Mouse (Mus musculus): ENCODE data around the gene Tango6. TPM values are rescaled to one million over a fixed set of nuclear protein-coding genes. Genes with fewer than 3 reads are reported as not detected.

Tango6 gene
- total and polyA plus RNA-seq, 2 experiments from 2014 or later, result 4.0 to 7.1 TPM

DNA sequence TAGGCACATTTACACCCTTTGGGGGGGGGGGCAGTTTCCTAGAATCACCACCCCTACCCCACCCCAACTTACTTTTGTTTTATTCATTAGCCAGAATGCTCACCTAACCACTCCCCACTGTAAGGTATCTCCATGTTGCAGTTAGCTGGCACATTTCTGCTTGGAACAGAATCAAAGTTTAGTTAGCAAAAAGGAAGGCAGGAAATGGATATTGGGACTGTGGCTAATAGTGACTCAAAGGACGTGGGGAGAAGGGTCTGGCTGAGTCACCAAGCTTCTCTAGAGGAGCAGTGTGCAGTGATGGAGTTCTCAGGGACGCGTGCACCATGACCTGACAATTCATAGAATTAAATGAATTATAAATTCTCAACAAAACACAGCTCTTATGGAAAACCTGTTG, 136.7 kb downstream of the Tango6 start:
- TF ChIP-seq CTCF (IDR thresholded peaks at IDR 0.05; ENCODE audit: low read depth), result no peak
- WGBS, result 85% methylated on average over 3 of the region's 3 CpGs

DNA sequence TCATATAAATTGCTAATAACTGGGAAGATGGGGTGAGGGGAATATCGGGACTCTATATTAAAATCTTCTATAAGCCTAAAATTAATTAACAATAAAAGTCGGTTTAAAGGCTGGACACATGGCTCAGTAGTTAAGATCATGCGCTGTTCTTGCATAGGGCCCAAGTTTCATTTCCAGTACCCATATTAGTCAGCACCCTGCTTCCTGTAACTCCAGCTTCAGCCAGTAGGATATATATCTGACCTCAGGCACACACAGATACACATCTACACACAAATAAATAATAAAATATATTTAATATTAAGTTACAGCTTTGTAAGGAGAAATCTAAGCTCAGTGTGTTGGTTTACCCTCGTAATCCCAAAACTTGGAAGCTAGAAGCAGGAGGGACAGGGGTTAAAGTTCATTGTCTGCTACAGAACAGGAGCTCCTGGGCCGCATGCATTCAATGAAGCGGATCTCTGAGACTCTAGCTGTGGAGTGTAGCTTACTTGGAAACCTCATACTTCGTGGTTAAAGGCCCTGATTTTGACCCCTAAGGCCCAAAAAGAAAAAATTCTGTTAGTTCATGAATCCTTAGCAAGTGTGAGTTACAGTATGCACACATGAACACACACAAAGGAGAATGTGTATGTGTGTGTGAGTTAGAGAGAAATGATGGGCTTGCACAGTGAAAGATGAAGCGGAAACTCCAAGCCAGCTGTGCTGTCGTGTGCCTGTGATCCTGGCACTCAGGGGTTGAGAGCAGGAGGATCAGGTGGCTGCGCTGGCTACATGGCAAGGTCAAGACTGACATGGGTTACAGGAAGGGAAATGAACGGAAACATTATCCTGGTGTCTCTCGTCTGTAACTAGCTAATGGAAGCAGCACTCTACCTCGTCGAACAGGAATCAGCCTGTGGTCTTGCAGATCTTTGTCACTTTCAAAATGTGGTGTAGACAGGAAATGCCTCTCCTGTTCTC, 138.0 kb downstream of the Tango6 start:
- ATAC-seq (no peak), DNase-seq (ENCODE audit: low spot score) (no peak)
- Histone ChIP-seq H3K36me3 (ENCODE audit: insufficient read depth, low read length) (no peaks in the 10 kb centered on the region), H3K9ac (replicated peaks; ENCODE audit: low read length) (no peak overlapping the region), H3K9me3 (ENCODE audit: low read length) (no peaks in the 10 kb centered on the region), H3K4me2 (ENCODE audit: low read depth, low read length) (no peak overlapping the region), H3K27ac (no peak overlapping the region), H3K4me1 (ENCODE audit: insufficient read depth, low read length) (no peaks in the 10 kb centered on the region), H3K4me3 (ENCODE audit: low read length) (no peak overlapping the region), H3K27me3 (ENCODE audit: insufficient read depth, low read length) (no peaks in the 10 kb centered on the region)
- TF ChIP-seq CTCF (IDR thresholded peaks at IDR 0.05; ENCODE audit: low read depth), result no peak
- 81% methylated on average over 14 of the region's 14 CpGs for WGBS

More for the DNA sequence above, 136.7 kb downstream of the Tango6 start:
- Histone ChIP-seq H3K9ac (replicated peaks; ENCODE audit: low read length) (no peak overlapping the region), H3K9me3 (ENCODE audit: low read length) (no peaks in the 10 kb centered on the region), H3K4me3 (ENCODE audit: low read length) (no peak overlapping the region), H3K4me2 (ENCODE audit: low read depth, low read length) (no peak overlapping the region), H3K27ac (no peak overlapping the region), H3K4me1 (ENCODE audit: insufficient read depth, low read length) (no peaks in the 10 kb centered on the region), H3K36me3 (ENCODE audit: insufficient read depth, low read length) (no peaks in the 10 kb centered on the region), H3K27me3 (ENCODE audit: insufficient read depth, low read length) (no peaks in the 10 kb centered on the region)
- no peak for ATAC-seq
- DNase-seq (ENCODE audit: low spot score), result no peak

DNA sequence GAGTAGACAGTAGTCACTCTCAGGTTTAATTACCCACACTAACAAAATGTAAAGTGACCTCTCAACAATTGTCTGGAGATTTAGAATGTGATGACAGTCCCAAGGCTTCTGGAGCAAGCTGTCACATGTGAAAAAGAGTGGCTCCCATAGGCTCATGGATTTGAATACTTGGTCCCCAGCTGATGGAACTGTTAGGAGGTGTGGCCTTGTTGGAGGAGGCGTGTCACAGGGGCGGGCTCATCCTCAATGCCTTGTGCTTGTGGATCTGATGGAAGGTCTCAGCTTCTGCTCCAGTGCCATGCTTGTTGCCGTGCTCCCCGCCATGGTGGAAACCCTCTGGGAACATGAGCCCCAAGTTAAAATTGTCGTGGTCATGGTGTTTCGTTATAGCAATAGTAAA, 146.1 kb downstream of the Tango6 start:
- no peak for DNase-seq (ENCODE audit: low spot score)
- no peaks in the 10 kb centered on the region for H3K27me3 ChIP-seq (ENCODE audit: insufficient read depth, low read length)
- 87% methylated on average over 6 of the region's 6 CpGs for WGBS

DNA sequence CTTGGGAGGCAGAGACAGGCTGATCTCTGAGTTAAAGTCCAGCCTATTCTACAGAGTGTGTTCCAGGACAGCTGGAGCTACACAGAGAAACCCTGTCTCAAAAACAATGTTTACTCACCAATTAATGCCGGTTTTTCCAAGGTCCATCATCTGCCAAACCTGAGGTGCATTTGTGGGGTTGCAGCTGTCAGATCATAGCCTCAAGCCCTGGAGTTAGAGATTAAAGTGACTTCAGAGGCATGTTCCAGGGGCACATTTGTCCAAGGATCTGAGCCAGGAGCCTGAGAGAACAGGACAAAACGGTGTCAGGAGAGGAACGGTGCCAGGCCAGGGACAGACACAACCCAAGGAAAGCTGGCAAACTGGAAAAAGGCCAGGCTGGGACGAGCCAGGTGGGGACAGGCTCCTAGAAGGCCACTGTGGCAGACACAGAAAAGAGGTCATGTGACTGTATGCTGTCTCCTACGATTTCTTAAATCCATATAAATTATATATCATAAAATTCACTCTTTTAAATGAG, 146.7 kb downstream of the Tango6 start:
- ATAC-seq (no peak), DNase-seq (ENCODE audit: low spot score) (no peak)
- Histone ChIP-seq H3K4me3 (ENCODE audit: low read length) (no peak overlapping the region), H3K4me1 (ENCODE audit: insufficient read depth, low read length) (no peaks in the 10 kb centered on the region), H3K27ac (no peak overlapping the region), H3K27me3 (ENCODE audit: insufficient read depth, low read length) (no peaks in the 10 kb centered on the region), H3K4me2 (ENCODE audit: low read depth, low read length) (no peak overlapping the region), H3K9ac (replicated peaks; ENCODE audit: low read length) (no peak overlapping the region), H3K36me3 (ENCODE audit: insufficient read depth, low read length) (no peaks in the 10 kb centered on the region), H3K9me3 (ENCODE audit: low read length) (no peaks in the 10 kb centered on the region)
- TF ChIP-seq CTCF (IDR thresholded peaks at IDR 0.05; ENCODE audit: low read depth), result no peak
- WGBS, result 52% methylated on average over 5 of the region's 5 CpGs

More for the DNA sequence above, 146.1 kb downstream of the Tango6 start:
- Histone ChIP-seq H3K4me1 (ENCODE audit: insufficient read depth, low read length) (no peaks in the 10 kb centered on the region), H3K9me3 (ENCODE audit: low read length) (no peaks in the 10 kb centered on the region), H3K36me3 (ENCODE audit: insufficient read depth, low read length) (no peaks in the 10 kb centered on the region), H3K4me2 (ENCODE audit: low read depth, low read length) (no peak overlapping the region), H3K9ac (replicated peaks; ENCODE audit: low read length) (no peak overlapping the region), H3K4me3 (ENCODE audit: low read length) (no peak overlapping the region), H3K27ac (no peak overlapping the region)
- no peak for ATAC-seq
- no peak for TF ChIP-seq CTCF (IDR thresholded peaks at IDR 0.05; ENCODE audit: low read depth)

DNA sequence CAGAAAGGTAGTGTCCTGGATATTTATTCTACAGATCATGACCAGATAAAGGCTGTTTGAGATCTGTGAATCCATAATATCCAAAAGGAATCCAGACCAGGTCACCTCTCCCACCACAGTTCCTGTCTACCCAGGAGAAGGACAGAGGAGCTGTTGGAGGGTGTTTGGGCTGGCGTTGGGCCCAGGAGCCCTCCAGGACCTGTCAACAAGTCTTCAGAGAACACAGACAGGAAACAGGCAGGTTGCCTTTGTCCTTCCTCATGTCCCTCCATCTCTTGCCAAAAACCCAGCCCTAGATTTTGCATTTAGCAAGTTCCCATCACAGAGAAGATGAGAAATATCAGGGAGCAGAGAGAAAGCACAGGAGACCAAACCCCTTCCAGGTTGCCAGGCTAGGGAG, 152.0 kb downstream of the Tango6 start:
- DNase-seq (ENCODE audit: low spot score), result no peak
- no peak overlapping the region for H3K9ac ChIP-seq (replicated peaks; ENCODE audit: low read length)
- WGBS, result 79% methylated on average over 1 of the region's 1 CpGs

DNA sequence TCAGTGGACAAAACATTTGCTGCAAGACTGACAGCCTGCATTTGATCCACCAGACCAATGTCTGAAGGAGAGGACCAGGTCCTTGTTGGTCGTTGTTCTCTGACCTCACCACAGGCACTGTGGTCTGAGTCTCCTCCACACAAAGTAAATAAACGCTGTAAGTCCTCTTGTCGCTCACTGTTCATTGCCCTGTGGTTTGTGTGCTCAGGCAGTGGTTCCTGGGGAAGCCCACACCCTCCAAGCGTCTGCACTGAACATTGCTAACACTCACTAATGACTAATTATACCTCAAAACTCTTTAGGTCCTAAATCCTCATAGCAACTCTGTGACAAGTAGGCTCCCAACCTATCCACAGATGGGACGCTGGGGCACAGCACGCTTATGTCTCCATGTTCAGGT, 153.7 kb downstream of the Tango6 start:
- 84% methylated on average over 6 of the region's 6 CpGs for WGBS
- no peak for TF ChIP-seq CTCF (IDR thresholded peaks at IDR 0.05; ENCODE audit: low read depth)
- H3K4me1 ChIP-seq (ENCODE audit: insufficient read depth, low read length), result no peaks in the 10 kb centered on the region

More for the DNA sequence above, 152.0 kb downstream of the Tango6 start:
- no peak overlapping the region for H3K4me2 ChIP-seq (ENCODE audit: low read depth, low read length)
- H3K4me1 ChIP-seq (ENCODE audit: insufficient read depth, low read length), result no peaks in the 10 kb centered on the region
- TF ChIP-seq CTCF (IDR thresholded peaks at IDR 0.05; ENCODE audit: low read depth), result no peak
- ATAC-seq, result no peak
- no peaks in the 10 kb centered on the region for H3K36me3 ChIP-seq (ENCODE audit: insufficient read depth, low read length)
- H3K27me3 ChIP-seq (ENCODE audit: insufficient read depth, low read length), result no peaks in the 10 kb centered on the region
- H3K9me3 ChIP-seq (ENCODE audit: low read length), result no peaks in the 10 kb centered on the region
- no peak overlapping the region for H3K4me3 ChIP-seq (ENCODE audit: low read length)
- no peak overlapping the region for H3K27ac ChIP-seq

DNA sequence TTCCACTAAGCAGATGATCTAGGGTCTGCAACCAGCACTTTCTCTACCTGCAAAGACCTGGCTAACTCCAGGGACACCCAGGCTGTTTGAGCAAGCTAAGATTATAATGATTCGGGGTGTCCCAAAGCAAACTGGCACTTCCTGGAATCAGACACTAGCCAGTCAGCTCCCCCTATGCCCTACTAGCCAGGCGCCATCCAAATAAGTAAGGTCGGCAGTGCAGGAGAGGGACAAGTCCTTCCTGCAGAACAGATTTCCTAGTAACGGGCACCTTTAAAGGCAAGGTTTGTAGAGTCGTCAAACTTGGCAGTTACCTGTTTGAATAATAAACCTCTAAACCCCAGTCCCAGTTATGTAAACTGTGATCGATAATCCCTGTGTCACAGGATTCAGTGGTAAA, 155.9 kb downstream of the Tango6 start:
- 79% methylated on average over 6 of the region's 6 CpGs for WGBS

More for the DNA sequence above, 153.7 kb downstream of the Tango6 start:
- Histone ChIP-seq H3K36me3 (ENCODE audit: insufficient read depth, low read length) (no peaks in the 10 kb centered on the region), H3K27ac (no peak overlapping the region), H3K9me3 (ENCODE audit: low read length) (no peaks in the 10 kb centered on the region), H3K4me2 (ENCODE audit: low read depth, low read length) (no peak overlapping the region), H3K4me3 (ENCODE audit: low read length) (no peak overlapping the region), H3K27me3 (ENCODE audit: insufficient read depth, low read length) (no peaks in the 10 kb centered on the region), H3K9ac (replicated peaks; ENCODE audit: low read length) (no peak overlapping the region)
- DNase-seq (ENCODE audit: low spot score) (no peak), ATAC-seq (no peak)

More for the DNA sequence above, 155.9 kb downstream of the Tango6 start:
- Histone ChIP-seq H3K9ac (replicated peaks; ENCODE audit: low read length) (peak overlapping the region; percentile 22; the same call in 1 of the 2 replicates), H3K9me3 (ENCODE audit: low read length) (no peaks in the 10 kb centered on the region), H3K4me2 (ENCODE audit: low read depth, low read length) (no peak overlapping the region), H3K27ac (peak overlapping the region; percentile 82; the same call in 1 of the 2 replicates), H3K4me3 (ENCODE audit: low read length) (no peak overlapping the region), H3K27me3 (ENCODE audit: insufficient read depth, low read length) (no peaks in the 10 kb centered on the region), H3K4me1 (ENCODE audit: insufficient read depth, low read length) (no peaks in the 10 kb centered on the region), H3K36me3 (ENCODE audit: insufficient read depth, low read length) (no peaks in the 10 kb centered on the region)
- DNase-seq (ENCODE audit: low spot score) (no peak), ATAC-seq (no peak)
- TF ChIP-seq CTCF (IDR thresholded peaks at IDR 0.05; ENCODE audit: low read depth), result no peak

Measured in hindbrain, postnatal 0 days (tissue).